Mouse (Mus musculus) testis, adult 2 months (tissue): ENCODE data around the gene Slc30a3.
"Not testable (repeated sequence)": the region's sequence is repeated elsewhere in the genome, so short reads cannot be mapped to it uniquely, and the experiment has no call there.

Experiments
- CTCF ChIP-seq: fragments of 200-500 bp; IDR thresholded peaks from 2 replicates; pipeline ENCODE4 v1.5.1; 2012; ENCODE audit warnings: low read depth, mild to moderate bottlenecking, inconsistent platforms, low read length, moderate library complexity; ENCODE audit not compliant: control insufficient read depth, insufficient read depth, insufficient replicate concordance
- POLR2A ChIP-seq: fragments of 200-500 bp; IDR thresholded peaks from 2 replicates; pipeline ENCODE4 v1.6.1; 2012; ENCODE audit warnings: low read depth, mild to moderate bottlenecking, inconsistent platforms, low read length, moderate library complexity; ENCODE audit not compliant: control insufficient read depth

DNA sequence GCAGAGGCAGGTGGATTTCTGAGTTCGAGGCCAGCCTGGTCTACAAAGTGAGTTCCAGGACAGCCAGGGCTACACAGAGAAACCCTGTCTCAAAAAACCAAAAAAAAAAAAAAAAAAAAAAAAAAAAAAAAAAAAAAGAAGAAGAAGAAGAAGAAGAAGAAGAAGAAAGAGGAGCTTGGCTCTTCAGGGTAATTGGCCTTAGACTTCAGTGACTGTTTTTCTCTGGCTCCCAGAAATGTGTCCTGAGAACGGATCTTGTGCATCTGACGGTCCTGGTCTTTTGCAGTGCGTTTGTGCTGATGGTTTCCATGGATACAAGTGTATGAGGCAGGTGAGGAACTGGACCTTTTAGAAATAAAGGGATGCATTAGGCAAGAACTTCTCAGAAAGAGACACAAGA lies 54.3 kb downstream of the Slc30a3 start:
- not testable (repeated sequence) for TF ChIP-seq CTCF, POLR2A
